Comparison of ENCODE assay signal across 9 mouse cellular contexts in genomic region chr2:60963616-60964015, GRCm38 (mm10). TPM values are rescaled to one million over a fixed set of nuclear protein-coding genes. Genes with fewer than 3 reads are reported as not detected.
A peak's percentile ranks its signal among the peaks of the same experiment; 100 is the strongest.
DNase-seq lines count a peak whose midpoint lies in the region; ATAC-seq and TF ChIP-seq lines count a peak whose summit lies in the region.
"Had no signal": no experiment of that assay in that cellular context is flagged by ENCODE, and none has a peak within 500 bp of the region (broad histone marks: within the 10 kb centered on the region; RNA-seq: fewer than 3 reads in every experiment).

No protein-coding gene starts in this region.

- peaks cover 2% of the 10 kb centered on the region; the same call in 1 of the 2 replicates for H3K27me3 ChIP-seq in ES-Bruce4 (ENCODE audit: control insufficient read depth, insufficient read depth, low read length, poor library complexity, severe bottlenecking)
- H3K27me3 ChIP-seq in forebrain, embryonic 16.5 days (replicated peaks; ENCODE audit: control insufficient read depth, insufficient read depth, low read length), result peaks cover 6% of the 10 kb centered on the region; the same call in 1 of the 2 replicates
- H3K27me3 ChIP-seq in limb, embryonic 13.5 days, result no peaks in the 10 kb centered on the region
- H3K27me3 ChIP-seq: Patski had no signal

- no peaks in the 10 kb centered on the region for H3K36me3 ChIP-seq in ES-Bruce4 (ENCODE audit: control insufficient read depth, insufficient read depth, low read length, poor library complexity, severe bottlenecking)
- no peaks in the 10 kb centered on the region for H3K36me3 ChIP-seq in forebrain, embryonic 16.5 days (ENCODE audit: control insufficient read depth, insufficient read depth)
- no peaks in the 10 kb centered on the region for H3K36me3 ChIP-seq in limb, embryonic 13.5 days

- no peak for TF ChIP-seq CTCF in ES-Bruce4 (IDR thresholded peaks at IDR 0.05; ENCODE audit: low read depth, low read length)

- H3K9ac ChIP-seq in ES-Bruce4 (ENCODE audit: low read depth, poor library complexity, severe bottlenecking), result peak overlapping the region; percentile 88
- H3K9ac ChIP-seq in forebrain, embryonic 16.5 days (replicated peaks; ENCODE audit: low read depth, low read length), result peak overlapping the region; percentile 68
- H3K9ac ChIP-seq in limb, embryonic 13.5 days, result peak overlapping the region; percentile 92

- H3K4me2 ChIP-seq in forebrain, embryonic 16.5 days (ENCODE audit: low read length), result peak overlapping the region; percentile 86
- peak overlapping the region; percentile 61 for H3K4me2 ChIP-seq in limb, embryonic 13.5 days (replicated peaks)

- TF ChIP-seq POLR2A in ES-Bruce4 (IDR thresholded peaks at IDR 0.05; ENCODE audit: insufficient read depth, low read length), result no peak

- peak; percentile 11 for ATAC-seq in frontal cortex, adult (ENCODE audit: low TSS enrichment)
- ATAC-seq in forebrain, embryonic 16.5 days, result peak; percentile 14
- no peak for ATAC-seq in limb, embryonic 13.5 days (ENCODE audit: low FRiP score, low read depth)

- 8% methylated on average over 5 of the region's 5 CpGs for WGBS in forebrain, embryonic 16.5 days
- WGBS in limb, embryonic 13.5 days, result 10% methylated on average over 5 of the region's 5 CpGs

- H3K4me3 ChIP-seq in ES-Bruce4 (ENCODE audit: low read depth, low read length), result peak overlapping the region; percentile 97
- H3K4me3 ChIP-seq in forebrain, embryonic 16.5 days (replicated peaks; ENCODE audit: low read length), result peak overlapping the region; percentile 75
- peak overlapping the region; percentile 79 for H3K4me3 ChIP-seq in limb, embryonic 13.5 days

- TF ChIP-seq EP300 in ES-Bruce4 (IDR thresholded peaks at IDR 0.05; ENCODE audit: insufficient read depth, low read depth, low read length), result no peak

- no peak for DNase-seq in frontal cortex, postnatal 25 days (ENCODE audit: low spot score in 2 of 2)
- peak; percentile 49 for DNase-seq in neural tube, embryonic 10.5 days (ENCODE audit: extremely low spot score, low spot score)
- DNase-seq in layer of hippocampus, adult 11-12 months (ENCODE audit: low spot score), result no peak
- DNase-seq in thymus, postnatal 36 days, result no peak

- H3K27ac ChIP-seq in ES-Bruce4 (ENCODE audit: insufficient read depth, low read length), result no peak overlapping the region
- H3K27ac ChIP-seq in forebrain, embryonic 16.5 days (ENCODE audit: low read length), result peak overlapping the region; percentile 64; the same call in 1 of the 2 replicates
- peak overlapping the region; percentile 97 for H3K27ac ChIP-seq in limb, embryonic 13.5 days

- H3K4me1 ChIP-seq in ES-Bruce4 (ENCODE audit: control insufficient read depth, insufficient read depth, low read length), result no peaks in the 10 kb centered on the region
- peaks cover 11% of the 10 kb centered on the region for H3K4me1 ChIP-seq in forebrain, embryonic 16.5 days (replicated peaks; ENCODE audit: control insufficient read depth, insufficient read depth, low read length)
- H3K4me1 ChIP-seq in limb, embryonic 13.5 days, result peaks cover 30% of the 10 kb centered on the region

- no peaks in the 10 kb centered on the region for H3K9me3 ChIP-seq in ES-Bruce4 (replicated peaks; ENCODE audit: control insufficient read depth, insufficient read depth, low read length, poor library complexity, severe bottlenecking)
- no peaks in the 10 kb centered on the region for H3K9me3 ChIP-seq in forebrain, embryonic 16.5 days (ENCODE audit: control insufficient read depth, low read length)
- H3K9me3 ChIP-seq in limb, embryonic 13.5 days, result no peaks in the 10 kb centered on the region

RNA-seq across cellular contexts. Expression of gene Rbms1, which starts 0.6 kb away (rescaled TPM):
- 174 and 205 TPM in 2 replicates for polyA plus RNA-seq in ES-Bruce4 (2011; ENCODE audit: insufficient read depth, insufficient read length, low read depth, missing spikeins)
- 23.7 and 23.8 TPM in 2 replicates for polyA plus RNA-seq in forebrain, embryonic 16.5 days (2015; fragmentation: Nextera tagmentation; extraction: Ambion mirVana)
- 112 and 116 TPM in 2 replicates for polyA plus RNA-seq in limb, embryonic 13.5 days (2015; fragmentation: Nextera tagmentation; extraction: Ambion mirVana)
